Mouse (Mus musculus) lung, postnatal 4 days (tissue): Measurements from ENCODE around the gene Col17a1.
A peak's percentile ranks its signal among the peaks of the same experiment; 100 is the strongest.

Experiments used
- DNase-seq, 2 experiments: peaks; one replicate each; pipeline ENCODE4 v3.0.0; 2021

Col17a1 gene

DNA sequence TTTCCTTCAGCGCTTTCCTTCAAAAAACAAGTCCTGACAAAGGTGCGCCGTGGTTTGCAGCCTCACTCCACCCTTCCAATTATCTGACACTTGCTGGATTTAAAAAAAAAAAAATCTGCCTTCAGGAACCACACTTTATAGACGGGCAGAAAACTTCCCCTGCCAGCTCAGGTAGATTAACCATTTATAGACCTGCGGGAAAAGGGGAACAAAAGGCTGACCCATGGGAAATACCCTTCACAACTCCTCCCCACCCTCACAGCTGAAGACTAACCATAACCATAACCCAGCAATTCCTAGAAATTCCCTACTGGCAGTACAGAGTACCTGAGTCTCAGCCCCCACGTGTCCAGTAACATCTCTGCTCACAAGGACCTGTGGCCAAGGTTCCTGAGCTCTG, at the start of gene Col17a1:
Col17a1 (minus strand) TSS at position 101 of the 400 bp plus-strand sequence.
- no peak for DNase-seq

- DNase-seq: peak in 1 of 2 experiments; percentile 73
Observed at GRCm38 (mm10) chr19:47731931-47732330, 40.0 kb upstream of the Col17a1 start.

GRCm38 (mm10) chr19:47731071-47731881, 39.4 kb upstream of the Col17a1 start, which contains the start of gene Sfr1:
Gene Sfr1 (plus strand): TSS chr19:47731682.
- peak; percentile 99 to 100 for DNase-seq

DNA sequence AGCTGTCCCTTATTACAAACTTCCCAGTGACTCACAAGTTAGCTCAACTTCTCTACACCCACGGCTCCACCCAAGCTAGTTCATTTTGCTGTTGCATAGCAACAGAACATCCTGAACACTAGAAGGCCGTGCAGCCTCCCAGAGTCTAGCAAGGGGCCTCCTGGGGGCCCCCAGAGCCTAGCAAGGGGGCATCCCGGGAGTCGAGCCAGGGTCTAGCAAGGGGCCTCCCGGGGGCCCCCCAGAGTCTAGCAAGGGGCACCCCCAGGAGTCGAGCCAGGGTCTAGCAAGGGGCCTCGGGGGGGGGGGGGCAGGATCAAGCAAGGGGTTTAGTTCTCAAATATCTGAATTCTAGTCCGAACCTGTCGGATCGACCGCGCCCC, 38.8 kb upstream of the Col17a1 start:
- peak; percentile 76 to 81 for DNase-seq

- no peak for DNase-seq
Observed at GRCm38 (mm10) chr19:47725643-47726140, 33.8 kb upstream of the Col17a1 start.

DNA sequence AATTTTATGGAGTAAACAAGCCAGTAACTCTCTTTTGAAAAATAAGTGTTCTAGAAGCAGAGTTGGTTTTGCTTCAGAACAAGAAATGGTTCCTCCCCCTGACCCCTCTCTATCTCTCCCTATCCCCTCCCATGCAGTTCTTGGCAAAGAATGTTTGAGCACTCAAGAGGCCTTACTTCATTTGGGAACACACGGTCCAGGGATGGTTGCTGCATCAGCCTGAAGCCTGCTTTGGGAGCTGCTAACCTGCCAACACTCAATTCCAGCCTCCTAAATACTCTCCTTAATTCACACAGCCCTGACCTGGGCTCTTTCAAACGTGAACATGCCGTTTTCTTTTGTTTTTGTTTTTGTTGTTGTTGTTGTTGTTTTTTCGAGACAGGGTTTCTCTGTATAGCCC, 33.0 kb upstream of the Col17a1 start:
- DNase-seq: no peak

DNA sequence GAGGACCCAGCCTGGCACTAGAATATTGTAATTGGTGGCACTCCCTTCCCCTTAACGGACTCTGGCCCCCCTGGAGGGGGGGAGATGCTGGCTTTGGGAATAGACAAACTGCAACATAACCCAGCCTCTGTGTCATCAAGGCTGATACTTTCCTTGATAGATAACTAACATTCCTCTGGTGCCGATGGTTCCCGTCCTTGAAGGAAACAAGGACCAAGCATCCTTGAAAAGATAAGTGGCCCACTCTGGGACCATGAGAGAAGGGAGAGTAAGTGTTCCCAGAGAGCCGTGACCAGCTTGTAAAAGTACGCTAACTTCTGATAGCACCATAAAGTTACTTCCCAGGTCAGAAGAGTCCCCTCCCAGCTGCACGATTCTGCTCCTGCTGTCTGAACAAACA, 30.6 kb upstream of the Col17a1 start:
- DNase-seq: no peak

DNA sequence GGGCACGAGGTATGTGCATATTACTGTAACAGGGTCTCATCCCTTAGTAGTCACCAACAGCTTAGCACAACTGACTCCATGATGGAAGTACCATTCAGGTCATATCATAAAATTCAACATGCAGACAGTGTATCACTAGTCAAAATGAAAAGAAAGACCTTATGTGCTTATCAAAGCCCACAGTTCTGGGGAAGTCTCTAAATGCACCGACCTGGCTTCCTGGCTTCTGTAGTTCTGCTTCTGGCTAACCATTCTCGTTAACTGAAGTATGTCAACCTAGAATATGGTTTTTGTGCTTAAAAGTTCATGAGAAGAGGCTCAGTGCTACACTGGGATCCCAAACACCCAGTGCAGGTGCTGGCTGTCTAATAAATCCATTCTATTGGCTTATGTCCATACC, 27.3 kb upstream of the Col17a1 start:
- no peak for DNase-seq

DNA sequence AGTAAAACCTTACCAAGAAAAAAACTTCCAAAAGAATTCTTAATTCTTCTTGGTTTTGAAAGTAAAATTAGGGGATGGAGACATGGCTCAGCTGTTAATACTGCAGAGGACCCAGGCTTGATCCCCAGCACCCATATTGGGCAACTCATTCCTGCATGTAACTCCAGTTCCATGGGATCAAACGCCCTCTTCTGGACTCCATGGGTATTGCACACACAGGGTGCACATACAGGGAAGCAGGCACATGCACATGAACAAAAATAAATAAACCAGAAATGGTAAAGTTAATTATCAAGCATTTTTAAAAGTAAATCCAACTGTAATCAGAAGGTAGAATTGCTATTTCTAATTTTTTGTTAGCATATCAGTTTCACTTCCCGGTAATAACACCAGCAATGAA, 24.2 kb upstream of the Col17a1 start:
- DNase-seq: no peak

DNA sequence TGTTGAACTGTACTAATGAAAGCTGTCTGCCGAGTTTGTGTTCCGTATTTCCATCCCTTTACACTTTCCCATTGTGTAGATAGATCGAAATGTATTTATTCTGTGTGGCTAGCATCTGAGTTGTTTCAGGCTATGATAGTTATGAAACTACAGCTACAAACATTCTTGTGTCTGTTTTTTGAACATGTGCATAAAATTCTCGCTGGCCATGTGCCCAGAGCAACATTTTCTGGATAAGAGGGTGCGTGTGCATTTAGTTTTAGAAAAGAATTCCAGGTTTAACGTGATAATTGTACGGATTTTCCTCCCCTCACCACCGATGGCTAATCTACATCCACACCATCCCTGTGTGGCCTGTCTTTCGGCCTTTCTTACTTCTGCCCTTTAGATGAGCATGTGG, 21.6 kb upstream of the Col17a1 start:
- no peak for DNase-seq

DNA sequence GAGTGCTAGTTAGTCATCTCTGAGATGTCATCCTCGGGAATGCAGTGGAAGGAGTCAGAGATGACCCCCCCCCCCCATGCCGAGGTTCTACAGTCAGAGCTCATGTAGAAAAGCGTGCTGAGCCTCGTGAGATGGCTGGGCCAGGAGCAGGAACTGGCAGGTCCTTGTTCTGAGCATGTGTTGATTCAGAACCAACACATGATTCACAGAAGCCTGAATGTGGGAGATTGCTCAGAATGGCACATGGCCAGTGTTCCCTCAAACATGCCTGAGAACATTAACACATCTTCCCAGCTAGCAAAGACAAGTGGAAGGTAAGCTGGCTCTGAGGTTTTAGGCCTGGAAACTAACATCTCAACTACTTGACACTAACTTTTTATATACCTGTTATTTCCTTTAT, 18.5 kb upstream of the Col17a1 start:
- no peak for DNase-seq

GRCm38 (mm10) chr19:47705772-47706309, 13.9 kb upstream of the Col17a1 start:
- no peak for DNase-seq

DNA sequence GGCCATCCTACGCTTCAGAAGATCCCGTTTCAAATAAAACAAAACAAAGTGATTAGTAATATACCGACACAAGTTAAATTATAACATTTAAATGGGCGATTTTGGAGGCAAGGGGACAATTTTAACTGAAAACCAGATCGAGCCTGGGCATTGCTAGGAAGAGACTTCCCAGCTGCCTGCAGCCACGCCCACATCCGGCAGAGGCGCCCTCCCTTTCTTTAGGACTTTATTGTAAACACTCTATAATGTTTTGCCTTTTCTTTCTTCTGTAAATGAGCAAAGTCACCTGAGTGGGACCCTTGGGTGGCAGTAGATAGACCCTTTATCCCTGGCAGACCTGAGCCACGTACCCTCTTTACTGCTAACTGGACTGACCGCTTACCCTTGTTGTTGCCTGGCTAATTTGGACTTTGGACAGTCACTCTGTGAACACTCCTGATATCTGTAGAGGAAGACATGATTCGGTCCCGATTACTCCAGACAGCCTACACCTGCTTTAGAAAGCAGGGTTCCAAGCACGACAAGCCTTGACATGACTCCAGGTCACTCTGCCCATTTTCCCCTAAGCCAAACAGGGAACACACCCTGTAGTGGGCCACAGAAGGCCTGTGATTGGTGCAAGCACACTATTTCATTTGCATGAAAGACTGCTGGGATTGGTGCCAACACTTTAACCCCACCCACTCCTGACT, 13.3 kb upstream of the Col17a1 start:
- no peak for DNase-seq

DNA sequence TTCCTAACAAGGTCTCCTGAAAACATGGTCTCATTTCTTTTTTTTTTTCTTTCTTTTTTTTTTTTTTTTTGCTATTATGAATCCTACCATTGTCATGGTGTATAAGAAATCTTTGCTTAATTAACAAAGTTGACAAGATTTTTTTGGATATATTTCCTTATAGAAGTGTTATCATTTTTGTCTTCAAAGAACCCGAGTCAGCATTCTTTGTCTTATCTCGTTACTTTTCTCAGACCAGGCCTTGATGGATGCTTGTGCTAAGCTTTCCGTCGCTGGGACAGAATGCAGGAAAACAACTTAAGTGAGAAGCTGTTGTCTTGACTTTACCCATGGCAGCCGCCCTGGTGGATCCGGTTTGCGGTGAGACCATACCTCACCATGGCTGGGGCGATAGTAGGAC, 8.6 kb upstream of the Col17a1 start:
- no peak for DNase-seq

- DNase-seq: no peak
Observed at GRCm38 (mm10) chr19:47699743-47700142, 7.8 kb upstream of the Col17a1 start.

DNA sequence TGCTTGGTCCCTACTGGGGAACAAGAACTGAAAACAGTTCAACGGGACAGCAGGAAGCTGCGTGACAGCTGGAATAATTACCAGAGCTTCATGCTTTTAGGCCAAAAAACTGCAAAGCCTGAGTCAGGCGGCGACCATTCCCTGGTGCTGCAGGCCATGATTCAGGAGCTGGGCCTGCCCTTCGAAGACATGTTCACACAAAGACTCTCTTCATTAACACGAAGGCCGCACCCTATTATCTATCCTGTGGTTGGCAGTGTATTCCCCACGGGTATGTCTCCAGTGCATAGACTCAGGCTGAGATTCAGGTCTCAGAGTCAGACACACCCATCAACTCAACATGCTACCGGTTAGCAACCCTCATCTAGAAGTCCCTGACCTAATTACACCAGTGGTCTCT, 6.4 kb upstream of the Col17a1 start:
- no peak for DNase-seq

DNA sequence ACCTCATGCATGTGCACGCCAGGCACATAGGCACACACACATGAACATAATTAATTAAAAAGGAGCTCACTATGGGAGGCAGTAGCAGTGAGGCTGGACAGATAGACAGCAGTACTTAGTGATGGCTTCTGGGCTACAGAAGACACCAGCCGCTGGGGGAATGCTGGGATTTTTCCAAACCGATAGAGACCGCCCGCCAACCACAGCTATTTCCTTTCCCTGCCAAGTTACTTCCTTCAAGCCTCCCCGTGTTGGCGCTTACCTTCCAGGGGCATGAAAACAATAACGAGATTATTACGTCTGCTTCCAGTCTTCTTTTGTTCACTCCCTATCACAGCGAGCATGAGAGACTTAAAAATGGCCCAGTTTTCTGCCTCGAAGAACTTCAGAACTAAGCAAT, 5.2 kb upstream of the Col17a1 start:
- no peak for DNase-seq

DNA sequence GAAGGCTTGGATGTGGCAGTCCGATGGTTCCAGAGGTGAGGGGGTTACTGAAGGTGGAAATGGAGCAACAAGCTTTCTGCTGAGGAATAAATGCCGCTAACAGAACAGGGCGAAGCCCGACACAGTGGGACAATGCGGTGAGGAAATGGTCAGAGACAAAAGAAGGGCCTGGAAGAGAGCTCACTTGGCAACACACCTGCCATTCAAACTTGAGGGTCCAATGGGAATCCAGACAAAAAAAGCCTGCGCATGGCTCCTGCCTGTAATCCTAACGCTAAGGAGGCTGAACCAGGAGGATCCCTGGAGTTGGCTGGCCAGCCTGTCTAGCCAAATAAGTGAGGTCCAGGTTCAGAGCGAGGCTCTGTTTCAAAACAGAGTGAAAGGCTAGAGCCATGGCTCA, 4.5 kb upstream of the Col17a1 start:
- no peak for DNase-seq

DNA sequence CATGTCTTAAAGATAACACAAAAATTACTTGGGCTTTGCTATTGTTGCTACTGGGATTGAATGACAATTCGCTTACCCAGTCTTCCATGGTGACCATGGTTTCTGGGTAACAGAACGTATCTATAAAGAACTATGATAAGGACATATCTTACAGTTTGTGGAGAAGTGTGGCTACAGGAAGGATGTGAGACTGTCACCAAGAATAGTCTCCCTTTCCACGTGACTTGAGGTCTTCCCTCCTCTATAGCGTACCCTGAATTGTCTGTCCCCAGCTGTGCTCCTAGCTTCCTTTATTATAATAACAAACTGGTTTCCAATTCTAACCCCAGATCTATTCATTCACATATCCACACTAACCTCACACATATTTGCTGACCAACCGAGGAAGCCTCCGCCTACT, 3.8 kb upstream of the Col17a1 start:
- no peak for DNase-seq

- no peak for DNase-seq
Observed at GRCm38 (mm10) chr19:47689592-47689991, 2.3 kb downstream of the Col17a1 start.

DNA sequence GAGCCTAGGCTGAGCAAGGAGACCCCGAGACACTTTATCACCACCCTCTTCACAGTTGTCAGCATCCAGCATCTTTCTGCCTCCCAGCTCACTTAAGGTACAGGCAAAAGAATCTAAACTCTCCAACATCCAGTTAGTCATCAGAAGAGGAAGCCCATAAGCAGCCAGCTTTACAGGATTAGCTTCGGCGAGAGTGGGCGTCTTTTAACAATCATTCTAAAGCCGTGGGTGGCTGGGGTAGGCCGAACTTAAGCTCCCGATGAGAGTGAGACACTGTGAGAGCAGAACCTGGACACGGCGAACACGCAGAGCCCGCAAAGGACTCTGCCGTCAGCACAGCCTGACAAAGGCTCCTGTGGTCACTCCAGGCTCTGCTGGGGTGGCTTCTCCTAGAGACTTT, 13.2 kb downstream of the Col17a1 start:
- no peak for DNase-seq

- peak; percentile 36 to 54 for DNase-seq
Observed at GRCm38 (mm10) chr19:47674419-47674818, 17.5 kb downstream of the Col17a1 start.

DNA sequence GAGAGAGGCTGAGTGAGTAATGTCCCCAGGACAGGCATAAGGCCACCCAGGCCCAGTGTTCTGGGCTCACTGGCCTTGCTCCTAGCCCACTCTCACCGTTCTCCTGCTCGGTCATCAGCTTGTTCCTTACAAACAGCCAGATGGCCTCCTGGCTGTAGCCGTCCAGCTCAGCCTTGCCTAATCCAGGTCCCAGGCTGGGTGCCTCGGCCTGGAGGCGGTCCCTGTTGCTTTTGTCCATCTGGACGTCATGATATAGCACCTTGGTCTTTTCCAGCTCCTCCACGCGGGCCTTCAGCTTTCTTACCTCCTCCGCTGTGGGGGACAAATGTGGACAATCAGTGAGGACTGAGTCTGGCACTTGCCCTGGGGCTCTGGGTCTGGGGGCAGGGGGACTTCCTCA, 23.5 kb downstream of the Col17a1 start:
- DNase-seq: peak in 1 of 2 experiments; percentile 40

DNA sequence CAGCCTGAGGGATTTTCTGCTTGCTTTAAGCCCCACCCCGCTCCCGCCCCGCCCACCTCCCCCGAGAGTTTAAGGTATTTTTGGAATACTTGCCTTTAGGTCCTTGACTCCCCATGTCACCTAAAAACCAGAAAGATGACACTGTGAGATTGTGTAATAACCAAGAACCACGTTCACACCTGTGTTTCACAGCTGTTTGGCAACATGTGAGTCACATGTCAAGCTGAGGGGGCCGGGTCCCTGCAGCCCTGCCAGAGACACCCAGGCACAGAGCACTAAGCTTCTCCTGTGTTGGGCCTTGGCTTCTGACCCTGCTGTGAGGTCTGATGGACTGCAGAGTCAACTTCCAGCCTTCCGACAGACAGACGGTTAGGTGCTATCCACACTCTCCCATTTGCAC, 24.3 kb downstream of the Col17a1 start:
- no peak for DNase-seq
